Mouse (Mus musculus): ENCODE results near the gene Os9. TPM values are rescaled to one million over a fixed set of nuclear protein-coding genes. Genes with fewer than 3 reads are reported as not detected.
"Not testable (repeated sequence)": the region's sequence is repeated elsewhere in the genome, so short reads cannot be mapped to it uniquely, and the experiment has no call there.

The Os9 gene
- total and polyA plus RNA-seq, 3 experiments: 42.4 to 60.4 TPM; not detected in 1

DNA sequence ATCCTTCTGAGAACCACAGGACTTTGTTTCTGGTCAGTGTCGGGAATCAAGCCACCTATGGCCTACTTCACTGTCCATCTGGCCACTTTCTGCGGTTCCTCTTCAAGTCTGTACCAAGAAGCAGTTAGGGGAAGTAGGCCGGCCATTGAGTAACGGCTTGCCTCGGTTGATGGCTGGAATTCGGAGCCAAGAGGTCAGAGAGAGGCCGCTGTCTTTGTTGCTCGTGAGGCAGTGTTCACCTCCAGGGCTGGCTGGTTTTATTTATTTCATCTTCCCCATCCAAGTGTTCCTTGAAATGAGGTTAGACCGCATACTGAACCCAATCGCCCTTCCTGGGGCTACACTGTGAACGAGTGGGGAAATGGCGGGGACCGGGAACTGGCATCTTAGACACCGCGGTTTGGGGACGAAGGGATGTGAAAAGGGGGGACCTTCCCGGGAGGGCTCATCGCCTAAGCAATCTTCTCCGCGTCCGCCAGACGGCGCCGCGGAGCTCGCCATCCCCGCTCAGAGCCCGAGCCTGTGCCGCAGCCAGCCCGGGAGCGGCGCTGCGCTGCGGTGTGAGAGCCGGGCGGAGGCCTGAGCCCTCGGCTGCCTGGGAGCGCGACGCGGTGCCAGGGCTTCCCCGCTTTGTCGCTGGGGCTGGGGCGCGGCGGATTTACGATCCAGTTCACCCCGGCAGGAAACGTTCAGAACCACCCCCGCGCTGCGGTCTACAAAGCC, 43.9 kb upstream of the Os9 start, which contains the start of gene B4galnt1 (continued):
- TF ChIP-seq NRF1 (IDR thresholded peaks at IDR 0.05; ENCODE audit: insufficient read depth, low read depth, low read length, poor library complexity, severe bottlenecking): 0 out of 2 replicates have a peak, but pooled peaks have one; percentile 11
- TF ChIP-seq POLR2A (IDR thresholded peaks at IDR 0.05; ENCODE audit: control insufficient read depth in 1 of 2, insufficient read depth in 1 of 2, low read depth in 1 of 2, low read length in 2 of 2, poor library complexity in 1 of 2): peak in 1 of 2 experiments; percentile 34; a peak in 1 of 4 replicates
- TF ChIP-seq HCFC1 (IDR thresholded peaks at IDR 0.05; ENCODE audit: low read depth, low read length): 0 out of 2 replicates have a peak, but pooled peaks have one; percentile 9
- 0 out of 2 replicates have a peak, but pooled peaks have one; percentile 50 for TF ChIP-seq RCOR1 (IDR thresholded peaks at IDR 0.05; ENCODE audit: low read depth, low read length)

DNA sequence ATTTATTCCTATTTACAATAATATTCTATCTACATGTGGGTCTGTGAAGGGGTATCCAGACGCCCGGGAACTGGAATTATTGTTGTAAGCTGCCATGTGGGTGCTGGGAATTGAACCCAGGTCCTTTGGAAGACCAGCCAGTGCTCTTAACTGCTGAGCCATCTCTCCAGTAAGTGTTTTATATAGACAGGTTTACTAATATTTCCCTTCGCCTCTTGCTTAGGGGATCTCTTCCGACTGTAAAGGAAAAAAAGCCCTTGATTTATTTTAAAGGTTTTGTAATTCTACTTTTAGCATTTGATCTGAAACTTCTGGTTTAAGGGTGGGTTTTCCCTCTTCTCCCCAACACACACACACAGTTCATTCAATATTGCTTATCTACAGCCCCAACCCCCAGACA, 43.3 kb upstream of the Os9 start:
- Histone ChIP-seq H3K79me2 (ENCODE audit: control insufficient read depth, insufficient read depth, low read length, poor library complexity) (peaks cover 26% of the 10 kb centered on the region), H3K4me3 (ENCODE audit: control insufficient read depth in 1 of 2, insufficient read depth in 1 of 2, low read depth in 2 of 2, low read length in 2 of 2) (peak overlapping the region; percentile 67 to 68), H3K27ac (ENCODE audit: control insufficient read depth, low read depth, low read length) (peak overlapping the region; percentile 88), H3K27me3 (ENCODE audit: control insufficient read depth in 1 of 2, insufficient read depth in 2 of 2, low read length in 2 of 2) (no peaks in the 10 kb centered on the region), H3K9ac (ENCODE audit: control insufficient read depth, low read depth, low read length, poor library complexity, severe bottlenecking) (peak overlapping the region; percentile 91), H3K4me1 (ENCODE audit: control insufficient read depth in 1 of 2, insufficient read depth in 2 of 2, low read length in 2 of 2) (peaks cover 2 to 19% of the 10 kb centered on the region in 2 experiments; a peak in 3 of 4 replicates), H3K36me3 (ENCODE audit: control insufficient read depth in 1 of 2, insufficient read depth in 2 of 2, low read length in 2 of 2) (peaks cover 2 to 15% of the 10 kb centered on the region in 2 experiments; a peak in 2 of 4 replicates), H3K9me3 (replicated peaks; ENCODE audit: insufficient read depth, low read length) (no peaks in the 10 kb centered on the region)
- TF ChIP-seq SMC3 (IDR thresholded peaks at IDR 0.05; ENCODE audit: low read depth, low read length) (no peak), TBP (IDR thresholded peaks at IDR 0.05; ENCODE audit: low read depth, low read length) (peak; percentile 94)
- no peak for DNase-seq (ENCODE audit: low read depth, low spot score)

- Histone ChIP-seq H3K79me2 (ENCODE audit: control insufficient read depth, insufficient read depth, low read length, poor library complexity) (peaks cover 24% of the 10 kb centered on the region), H3K4me1 (ENCODE audit: control insufficient read depth in 1 of 2, insufficient read depth in 2 of 2, low read length in 2 of 2) (peaks cover 2 to 23% of the 10 kb centered on the region in 2 experiments; a peak in 3 of 4 replicates), H3K36me3 (ENCODE audit: control insufficient read depth in 1 of 2, insufficient read depth in 2 of 2, low read length in 2 of 2) (peaks cover 0 to 15% of the 10 kb centered on the region in 2 experiments; a peak in 2 of 4 replicates)
- DNase-seq (ENCODE audit: low read depth, low spot score); H3K27me3 ChIP-seq (ENCODE audit: control insufficient read depth in 1 of 2, insufficient read depth in 2 of 2, low read length in 2 of 2); H3K9ac ChIP-seq (ENCODE audit: control insufficient read depth, low read depth, low read length, poor library complexity, severe bottlenecking); H3K4me3 ChIP-seq (ENCODE audit: control insufficient read depth in 1 of 2, insufficient read depth in 1 of 2, low read depth in 2 of 2, low read length in 2 of 2); H3K9me3 ChIP-seq (replicated peaks; ENCODE audit: insufficient read depth, low read length); H3K27ac ChIP-seq (ENCODE audit: control insufficient read depth, low read depth, low read length): not testable (repeated sequence)
These were observed 41.9 kb upstream of the Os9 start for GRCm38 (mm10) chr10:127162771-127163261.

- peaks cover 11% of the 10 kb centered on the region for H3K79me2 ChIP-seq (ENCODE audit: control insufficient read depth, insufficient read depth, low read length, poor library complexity)
- no peaks in the 10 kb centered on the region for H3K9me3 ChIP-seq (replicated peaks; ENCODE audit: insufficient read depth, low read length)
- peaks cover 2 to 20% of the 10 kb centered on the region in 2 experiments; a peak in 3 of 4 replicates for H3K4me1 ChIP-seq (ENCODE audit: control insufficient read depth in 1 of 2, insufficient read depth in 2 of 2, low read length in 2 of 2)
- peak; percentile 60 for DNase-seq (ENCODE audit: low read depth, low spot score)
- no peaks in the 10 kb centered on the region for H3K27me3 ChIP-seq (ENCODE audit: control insufficient read depth in 1 of 2, insufficient read depth in 2 of 2, low read length in 2 of 2)
- H3K9ac ChIP-seq (ENCODE audit: control insufficient read depth, low read depth, low read length, poor library complexity, severe bottlenecking): no peak overlapping the region
- H3K27ac ChIP-seq (ENCODE audit: control insufficient read depth, low read depth, low read length): no peak overlapping the region
- H3K4me3 ChIP-seq (ENCODE audit: control insufficient read depth in 1 of 2, insufficient read depth in 1 of 2, low read depth in 2 of 2, low read length in 2 of 2): no peak overlapping the region
- TF ChIP-seq SMC3 (IDR thresholded peaks at IDR 0.05; ENCODE audit: low read depth, low read length) (no peak), EP300 (IDR thresholded peaks at IDR 0.05; ENCODE audit: low read depth in 1 of 2, low read length in 2 of 2) (peak; percentile 17 to 40; a peak in 2 of 4 replicates), BHLHE40 (IDR thresholded peaks at IDR 0.05; ENCODE audit: borderline replicate concordance, low read depth, low read length) (no peak), ZKSCAN1 (IDR thresholded peaks at IDR 0.05; ENCODE audit: low read depth, low read length) (no peak), SIN3A (IDR thresholded peaks at IDR 0.05; ENCODE audit: low read length) (peak; percentile 49), TCF12 (IDR thresholded peaks at IDR 0.05; ENCODE audit: low read depth, low read length) (no peak), POLR2A (IDR thresholded peaks at IDR 0.05; ENCODE audit: control insufficient read depth in 1 of 2, insufficient read depth in 1 of 2, low read depth in 1 of 2, low read length in 2 of 2, poor library complexity in 1 of 2) (no peak), ZNF384 (IDR thresholded peaks at IDR 0.05; ENCODE audit: low read depth, low read length) (peak; percentile 90), E2F4 (IDR thresholded peaks at IDR 0.05; ENCODE audit: borderline replicate concordance, low read depth, low read length) (no peak), MXI1 (IDR thresholded peaks at IDR 0.05; ENCODE audit: low read depth, low read length) (peak; percentile 19; the same call in 1 of the 2 replicates), MYC (IDR thresholded peaks at IDR 0.05; ENCODE audit: low read depth, low read length) (peak; percentile 42; the same call in 1 of the 2 replicates), RCOR1 (IDR thresholded peaks at IDR 0.05; ENCODE audit: low read depth, low read length) (no peak), ZC3H11A (IDR thresholded peaks at IDR 0.05; ENCODE audit: low read depth, low read length) (no peak)
- peaks cover 0 to 15% of the 10 kb centered on the region in 2 experiments; a peak in 2 of 4 replicates for H3K36me3 ChIP-seq (ENCODE audit: control insufficient read depth in 1 of 2, insufficient read depth in 2 of 2, low read length in 2 of 2)
These were observed 39.8 kb upstream of the Os9 start for GRCm38 (mm10) chr10:127160728-127161127.

All from MEL (cell line).